Mouse (Mus musculus): ENCODE measurements around the gene Epgn.

- no peak for TF ChIP-seq CTCF (IDR thresholded peaks at IDR 0.05; ENCODE audit: control insufficient read depth, insufficient read depth, low read length)
- no peak for TF ChIP-seq POLR2A (IDR thresholded peaks at IDR 0.05; ENCODE audit: borderline replicate concordance, control insufficient read depth, low read depth, low read length)
Observed at GRCm38 (mm10) chr5:91035341-91035740, 8.1 kb downstream of the Epgn start.
